Mouse (Mus musculus) lung, postnatal 0 days (tissue): ENCODE data around the gene Lrrn4.

Source experiments
- CTCF ChIP-seq: IDR thresholded peaks from 2 replicates; pipeline ENCODE4 v1.5.1; 2016; ENCODE audit warnings: antibody characterized with exemption, mild to moderate bottlenecking
- EP300 ChIP-seq: IDR thresholded peaks from 2 replicates; pipeline ENCODE4 v1.6.1; 2016; ENCODE audit warnings: antibody characterized with exemption, mild to moderate bottlenecking, control low read depth

DNA sequence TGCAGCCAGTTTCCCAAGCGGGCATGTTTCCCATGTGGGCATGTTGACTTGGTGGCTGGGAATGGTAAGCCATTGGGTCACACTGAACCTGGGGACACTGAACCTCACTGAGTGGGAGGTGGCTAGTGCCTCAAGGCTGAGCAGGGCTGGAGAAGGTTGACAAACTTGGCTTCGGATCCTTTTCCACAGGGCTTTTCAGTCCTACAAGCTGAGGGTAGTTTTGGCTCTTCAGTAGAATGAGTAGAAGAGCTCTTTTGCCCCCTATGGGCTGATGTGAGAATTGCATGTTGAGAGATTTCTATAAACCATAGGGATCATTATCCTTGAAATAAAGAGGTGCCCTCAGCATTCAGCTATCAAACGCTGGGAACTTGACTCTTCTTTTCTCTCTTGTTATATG, 22.8 kb upstream of the Lrrn4 start:
- TF ChIP-seq EP300 (no peak), CTCF (peak; percentile 81)
